Mouse (Mus musculus) forebrain, embryonic 15.5 days (tissue): ENCODE results near the gene Stac2. TPM values are rescaled to one million over a fixed set of nuclear protein-coding genes. Genes with fewer than 3 reads are reported as not detected.

ENCODE experiments used
- ATAC-seq: fragments of 200-750 bp; cut with Nextera tagmentation; replicated peaks from 2 replicates; pipeline ENCODE4 v1.8.0; 2017; ENCODE audit warnings: mild to moderate bottlenecking, moderate TSS enrichment, moderate library complexity
- H3K27ac ChIP-seq: fragments of 300-500 bp; sonication (generic); replicated peaks from 2 replicates; pipeline ENCODE4 v1.5.1; 2015; ENCODE audit warnings: mild to moderate bottlenecking, inconsistent platforms
- H3K27me3 ChIP-seq: fragments of 300-500 bp; sonication (generic); 2 replicates; pipeline ENCODE4 v1.6.1; 2015; ENCODE audit warnings: inconsistent platforms
- H3K36me3 ChIP-seq: fragments of 300-500 bp; sonication (generic); 2 replicates; pipeline ENCODE4 v1.6.1; 2015; ENCODE audit warnings: mild to moderate bottlenecking, inconsistent platforms
- H3K4me1 ChIP-seq: fragments of 300-500 bp; sonication (generic); 2 replicates; pipeline ENCODE4 v1.6.1; 2015; ENCODE audit warnings: inconsistent platforms
- H3K4me2 ChIP-seq: fragments of 300-500 bp; sonication (generic); replicated peaks from 2 replicates; pipeline ENCODE4 v1.6.1; 2015; ENCODE audit warnings: mild to moderate bottlenecking, inconsistent platforms
- H3K4me3 ChIP-seq: fragments of 300-500 bp; sonication (generic); 2 replicates; pipeline ENCODE4 v1.5.1; 2015; ENCODE audit warnings: mild to moderate bottlenecking, inconsistent platforms
- H3K9ac ChIP-seq: fragments of 300-500 bp; sonication (generic); replicated peaks from 2 replicates; pipeline ENCODE4 v1.6.1; 2015; ENCODE audit warnings: mild to moderate bottlenecking, inconsistent platforms
- H3K9me3 ChIP-seq: fragments of 300-500 bp; sonication (generic); 2 replicates; pipeline ENCODE4 v1.6.1; 2016; ENCODE audit warnings: inconsistent platforms
- WGBS: fragments of 180-500 bp; shearing (Covaris S2); methylation state at CpG from one replicate; pipeline ENCODE4 v1.1.7; 2015; ENCODE audit warnings: mixed read lengths; 5-methylcytosine and 5-hydroxymethylcytosine counted together
- polyA plus RNA-seq: library from polyadenylated mRNA; unstranded; fragments of >200 nt; fragmentation: Nextera tagmentation; extraction: Ambion mirVana; gene quantifications from 2 replicates; pipeline ENCODE4 v1.2.1, GENCODE M21; 2015

Gene Stac2
- polyA plus RNA-seq, 1 experiment from 2014 or later = 3.2 TPM

DNA sequence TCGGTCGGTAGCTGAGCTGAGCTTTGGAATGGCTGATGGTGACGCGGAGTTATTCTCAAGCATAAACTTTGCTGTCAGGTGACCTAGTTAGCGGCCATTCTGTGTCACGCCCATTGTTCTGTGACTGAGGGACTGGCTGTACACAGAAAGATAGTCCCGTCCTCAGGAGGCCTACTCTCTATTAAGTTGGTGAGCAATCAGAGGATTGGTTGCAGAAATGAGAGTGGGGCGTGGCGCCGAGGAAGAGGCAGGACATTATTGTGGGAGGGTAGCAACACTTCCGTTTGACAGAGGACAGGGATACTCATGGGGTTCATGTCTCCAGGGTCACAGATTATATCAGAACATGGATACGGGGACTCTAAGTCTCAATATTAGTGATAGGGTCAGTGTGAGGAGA is 12.9 kb upstream of the Stac2 start:
- H3K4me1 ChIP-seq = peaks cover 4% of the 10 kb centered on the region; the same call in 1 of the 2 replicates
- H3K36me3 ChIP-seq = no peaks in the 10 kb centered on the region
- no peaks in the 10 kb centered on the region for H3K9me3 ChIP-seq
- no peak overlapping the region for H3K4me2 ChIP-seq
- no peaks in the 10 kb centered on the region for H3K27me3 ChIP-seq
- 94% methylated on average over 12 of the region's 12 CpGs for WGBS
- no peak overlapping the region for H3K4me3 ChIP-seq
- no peak overlapping the region for H3K27ac ChIP-seq
- ATAC-seq = no peak
- H3K9ac ChIP-seq = no peak overlapping the region

DNA sequence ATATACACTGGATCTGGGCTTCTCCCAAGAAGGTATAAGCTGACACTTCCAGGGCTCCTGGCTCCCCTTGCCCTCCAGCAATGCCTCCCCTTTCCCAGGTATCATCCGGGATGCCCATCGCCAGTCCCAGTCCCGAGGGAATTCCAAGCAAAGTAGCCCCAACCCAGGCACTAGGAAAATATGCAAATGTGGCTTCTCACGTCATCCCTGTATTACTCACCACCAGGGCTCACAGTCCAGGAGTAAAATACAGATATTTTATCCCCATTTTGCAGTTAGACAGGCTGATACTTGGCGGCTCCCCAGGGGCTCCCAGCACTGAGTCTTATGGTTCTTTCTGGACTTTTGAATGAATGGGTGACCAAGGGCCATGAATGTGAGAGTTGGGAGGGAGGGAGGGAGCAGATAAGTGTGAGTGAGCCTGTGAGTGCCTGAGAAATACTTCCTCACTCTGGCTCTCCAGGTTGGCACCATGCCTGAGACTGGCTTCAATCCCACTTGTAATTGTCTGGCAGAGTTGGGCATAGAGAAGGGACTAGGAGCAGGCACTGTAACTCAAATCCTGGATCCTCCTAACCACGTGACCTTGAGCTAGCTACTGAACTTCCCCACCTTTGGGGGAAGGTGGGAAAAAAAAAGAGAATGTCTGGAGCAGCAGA is 8.8 kb upstream of the Stac2 start:
- no peak for ATAC-seq
- Histone ChIP-seq H3K36me3 (no peaks in the 10 kb centered on the region), H3K27ac (no peak overlapping the region), H3K4me3 (no peak overlapping the region), H3K9ac (no peak overlapping the region), H3K27me3 (no peaks in the 10 kb centered on the region), H3K9me3 (no peaks in the 10 kb centered on the region), H3K4me1 (peaks cover 12% of the 10 kb centered on the region; the same call in 1 of the 2 replicates), H3K4me2 (no peak overlapping the region)
- WGBS = 54% methylated on average over 6 of the region's 6 CpGs

DNA sequence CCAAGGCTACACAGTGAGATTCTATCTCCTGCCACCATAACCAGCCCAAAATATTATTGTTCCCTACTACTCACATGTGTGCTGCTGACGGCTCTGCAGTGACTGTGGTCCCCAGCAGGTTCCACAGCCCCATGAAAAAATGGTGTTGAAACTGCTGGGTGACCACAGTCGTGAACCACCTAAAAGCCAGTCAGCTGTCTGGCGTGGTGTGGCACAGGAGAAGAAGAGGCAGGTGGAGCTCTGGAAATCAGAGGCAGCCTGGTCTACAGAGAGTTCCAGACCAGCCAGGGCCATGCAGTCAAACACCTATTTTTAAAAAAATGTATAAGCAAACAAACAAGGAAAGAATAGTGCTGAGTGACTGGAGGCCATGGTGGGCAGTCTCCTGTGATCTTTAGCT is 8.2 kb upstream of the Stac2 start:
- 85% methylated on average over 3 of the region's 3 CpGs for WGBS
- H3K9ac ChIP-seq = no peak overlapping the region
- no peak for ATAC-seq

DNA sequence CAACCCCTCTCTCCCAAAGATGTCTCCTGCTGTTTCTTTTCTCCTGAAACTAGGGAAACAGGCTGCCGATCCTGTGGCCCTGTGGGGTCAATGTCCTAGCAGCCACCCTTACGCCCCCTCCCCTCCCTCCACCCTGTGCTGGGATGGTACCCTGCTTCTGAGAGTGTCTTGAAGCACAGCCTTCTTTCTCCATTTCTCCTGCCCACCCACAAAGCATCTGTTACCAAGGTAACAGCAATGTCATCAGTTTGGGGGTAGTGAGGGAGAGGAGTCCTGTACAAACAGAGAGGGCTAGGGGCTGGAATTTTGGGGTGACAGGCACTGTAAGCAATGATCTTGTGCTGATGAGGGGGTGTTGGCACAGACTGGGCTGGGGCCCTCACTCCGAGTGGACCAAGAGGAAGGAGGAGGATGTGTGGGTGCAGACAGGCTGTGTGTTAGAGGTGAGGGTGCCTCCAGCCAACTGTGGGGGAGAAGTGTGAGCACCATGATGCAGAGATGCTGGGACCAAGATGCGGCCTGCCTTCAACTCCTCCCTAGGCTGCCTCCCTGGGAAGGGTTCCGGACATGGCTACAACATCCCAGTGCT is 6.9 kb upstream of the Stac2 start:
- ATAC-seq = no peak
- no peaks in the 10 kb centered on the region for H3K9me3 ChIP-seq
- H3K27ac ChIP-seq = no peak overlapping the region
- H3K4me3 ChIP-seq = no peak overlapping the region
- H3K36me3 ChIP-seq = no peaks in the 10 kb centered on the region
- peaks cover 6% of the 10 kb centered on the region; the same call in 1 of the 2 replicates for H3K27me3 ChIP-seq
- no peak overlapping the region for H3K4me2 ChIP-seq
- peaks cover 12% of the 10 kb centered on the region; the same call in 1 of the 2 replicates for H3K4me1 ChIP-seq
- H3K9ac ChIP-seq = no peak overlapping the region
- WGBS = 76% methylated on average over 5 of the region's 5 CpGs

More for the DNA sequence above, 8.2 kb upstream of the Stac2 start:
- no peak overlapping the region for H3K4me2 ChIP-seq
- H3K4me3 ChIP-seq = no peak overlapping the region
- no peaks in the 10 kb centered on the region for H3K27me3 ChIP-seq
- H3K9me3 ChIP-seq = no peaks in the 10 kb centered on the region
- H3K27ac ChIP-seq = no peak overlapping the region
- no peaks in the 10 kb centered on the region for H3K36me3 ChIP-seq
- H3K4me1 ChIP-seq = peaks cover 12% of the 10 kb centered on the region; the same call in 1 of the 2 replicates

DNA sequence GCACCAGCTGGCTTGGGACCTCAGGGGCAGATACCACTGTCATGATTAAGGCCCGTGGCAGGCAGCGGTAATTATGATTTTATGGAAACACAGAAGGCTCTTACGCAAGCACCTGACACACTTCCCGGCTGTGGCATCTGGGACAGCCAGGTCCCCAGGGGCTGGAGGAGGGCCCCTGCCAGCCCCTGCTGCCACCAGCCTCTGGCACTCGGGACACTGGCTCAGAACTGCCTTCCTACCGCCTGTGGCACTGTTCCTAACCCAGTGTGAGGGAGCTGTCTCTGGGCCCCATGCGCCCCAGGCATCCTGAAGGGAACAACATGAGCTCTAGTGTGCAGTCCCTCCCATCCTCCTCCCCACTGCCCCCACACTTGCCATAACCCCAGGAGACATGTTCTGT is 6.4 kb upstream of the Stac2 start:
- 68% methylated on average over 7 of the region's 7 CpGs for WGBS
- no peaks in the 10 kb centered on the region for H3K9me3 ChIP-seq
- no peak overlapping the region for H3K4me3 ChIP-seq
- H3K9ac ChIP-seq = no peak overlapping the region
- no peak overlapping the region for H3K27ac ChIP-seq
- H3K4me2 ChIP-seq = no peak overlapping the region
- H3K36me3 ChIP-seq = no peaks in the 10 kb centered on the region
- no peak for ATAC-seq
- peaks cover 11% of the 10 kb centered on the region; the same call in 1 of the 2 replicates for H3K27me3 ChIP-seq
- peaks cover 12% of the 10 kb centered on the region; the same call in 1 of the 2 replicates for H3K4me1 ChIP-seq

DNA sequence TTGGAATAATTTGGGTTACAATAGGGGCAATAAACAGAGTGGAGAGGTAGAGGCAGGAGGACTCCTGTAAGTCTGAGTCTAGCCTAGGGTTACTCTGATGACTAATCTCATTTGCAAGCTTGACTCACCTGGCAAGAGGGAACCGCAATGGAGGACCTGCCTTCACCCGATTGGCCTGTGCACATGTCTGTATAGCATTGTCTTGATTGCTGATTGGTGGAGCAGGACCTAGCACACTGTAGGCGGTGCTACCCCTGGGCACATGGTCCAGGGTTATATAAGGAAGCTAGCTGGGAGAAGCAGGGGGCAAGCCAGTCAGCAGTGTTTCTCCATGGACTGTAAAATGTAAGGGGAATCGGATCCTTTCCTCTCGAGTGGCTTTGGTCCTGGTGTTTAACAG is 4.7 kb upstream of the Stac2 start:
- H3K27me3 ChIP-seq = peaks cover 11% of the 10 kb centered on the region; the same call in 1 of the 2 replicates
- no peak overlapping the region for H3K9ac ChIP-seq
- no peak overlapping the region for H3K4me3 ChIP-seq
- no peaks in the 10 kb centered on the region for H3K36me3 ChIP-seq
- H3K27ac ChIP-seq = no peak overlapping the region
- H3K4me2 ChIP-seq = no peak overlapping the region
- no peaks in the 10 kb centered on the region for H3K9me3 ChIP-seq
- ATAC-seq = no peak
- H3K4me1 ChIP-seq = peaks cover 18% of the 10 kb centered on the region
- 86% methylated on average over 5 of the region's 5 CpGs for WGBS

DNA sequence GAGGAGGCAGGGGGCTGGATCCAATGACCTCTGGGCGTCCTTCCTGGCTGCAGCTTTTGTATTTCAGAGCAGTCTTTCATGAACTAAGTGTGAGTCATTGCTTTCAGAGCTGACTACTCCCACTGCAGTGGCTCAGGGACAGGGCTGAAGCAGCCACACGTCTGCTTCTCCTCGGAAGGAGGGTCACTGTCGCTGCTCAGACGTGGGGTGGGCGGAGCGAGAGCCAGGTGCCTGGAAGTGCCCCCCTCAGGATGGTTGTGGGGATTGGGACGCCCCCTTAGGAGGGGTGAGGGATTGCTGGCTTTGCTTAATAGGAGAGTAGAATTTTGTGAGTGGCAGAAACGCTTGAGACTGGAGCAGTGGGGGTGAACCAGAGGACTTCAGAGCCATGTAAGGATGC is 4.2 kb upstream of the Stac2 start:
- H3K4me2 ChIP-seq = no peak overlapping the region
- no peak for ATAC-seq
- H3K4me3 ChIP-seq = no peak overlapping the region
- H3K4me1 ChIP-seq = peaks cover 24% of the 10 kb centered on the region
- no peaks in the 10 kb centered on the region for H3K9me3 ChIP-seq
- WGBS = 32% methylated on average over 9 of the region's 9 CpGs
- no peak overlapping the region for H3K27ac ChIP-seq
- H3K9ac ChIP-seq = no peak overlapping the region
- peaks cover 15% of the 10 kb centered on the region; the same call in 1 of the 2 replicates for H3K27me3 ChIP-seq
- H3K36me3 ChIP-seq = no peaks in the 10 kb centered on the region

DNA sequence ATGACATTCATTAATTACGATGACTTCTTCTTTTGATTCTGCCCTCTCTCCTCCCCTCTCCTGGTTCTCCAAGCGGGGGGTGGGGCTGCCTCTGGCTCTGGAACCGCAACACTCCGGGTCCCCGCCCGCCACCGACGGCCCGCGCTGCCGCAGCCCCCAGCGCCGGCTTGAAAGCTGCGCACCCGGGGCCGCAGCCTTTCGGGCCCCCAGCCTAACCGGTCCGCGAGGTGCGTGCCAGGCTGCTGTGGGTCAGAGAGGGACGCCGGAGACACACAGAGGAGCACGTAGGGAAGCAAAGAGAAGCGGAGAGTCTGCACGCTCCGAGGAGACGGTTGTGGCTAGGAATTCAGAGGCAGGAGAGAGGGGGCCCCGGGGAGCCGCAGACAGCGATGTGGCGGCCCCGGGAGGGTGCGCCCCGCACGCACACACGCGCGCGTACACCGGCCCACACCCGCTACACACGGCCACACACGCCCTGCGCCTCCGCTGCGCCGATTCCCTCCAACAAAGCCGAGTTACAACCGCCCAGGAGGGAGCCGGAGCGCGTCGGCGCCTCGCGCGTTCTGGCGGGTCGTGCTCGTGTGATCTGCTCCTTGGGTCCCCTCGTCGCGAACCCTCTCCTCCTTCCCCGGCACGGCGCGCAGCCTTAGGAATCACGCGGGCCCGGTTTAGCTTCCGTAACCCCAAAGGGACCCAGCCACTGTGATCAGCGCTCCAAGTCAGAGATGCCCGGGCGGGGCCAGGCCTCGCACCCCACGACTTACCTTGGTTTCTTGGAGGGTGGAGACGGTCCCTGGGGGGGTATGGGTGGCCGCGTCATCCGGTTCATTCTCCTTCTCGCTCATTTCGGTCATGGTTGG is 903 bp downstream of the Stac2 start:
- Histone ChIP-seq H3K9ac (peak overlapping the region; percentile 53), H3K4me3 (peak overlapping the region; percentile 50), H3K4me2 (peak overlapping the region; percentile 60), H3K27me3 (peaks cover 44% of the 10 kb centered on the region), H3K9me3 (no peaks in the 10 kb centered on the region), H3K4me1 (peaks cover 38% of the 10 kb centered on the region), H3K36me3 (no peaks in the 10 kb centered on the region), H3K27ac (peak overlapping the region; percentile 53)
- peak; percentile 33 for ATAC-seq
- under 1% methylated on average over 81 of the region's 83 CpGs for WGBS

DNA sequence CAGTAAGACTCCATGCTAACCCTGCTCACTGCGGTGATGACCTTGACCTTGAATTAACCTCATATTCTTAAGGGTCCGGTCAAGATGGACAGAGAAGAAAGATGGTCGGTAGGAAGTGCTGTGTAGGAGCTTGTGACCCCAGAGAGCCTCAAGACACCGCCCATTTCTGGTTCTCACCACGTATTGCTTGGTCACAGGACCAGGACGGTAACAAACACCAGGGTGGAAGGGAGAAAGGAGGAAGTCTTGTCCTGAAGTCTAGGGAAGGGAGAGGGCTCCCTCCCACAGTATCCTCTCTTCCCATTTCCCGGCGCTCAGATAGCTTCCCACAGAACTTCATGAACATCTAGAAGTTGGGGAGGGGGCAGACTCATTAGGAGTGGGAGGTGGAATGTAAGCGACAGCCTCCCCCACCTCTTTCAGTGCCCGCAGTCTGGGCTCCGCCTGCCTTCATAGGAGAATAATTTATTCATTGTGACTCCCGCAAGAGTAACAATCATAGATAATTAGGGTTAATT is 1.6 kb downstream of the Stac2 start:
- Histone ChIP-seq H3K36me3 (no peaks in the 10 kb centered on the region), H3K4me2 (peak overlapping the region; percentile 60), H3K4me3 (peak overlapping the region; percentile 50), H3K27me3 (peaks cover 44% of the 10 kb centered on the region), H3K9ac (no peak overlapping the region), H3K9me3 (no peaks in the 10 kb centered on the region), H3K27ac (no peak overlapping the region), H3K4me1 (peaks cover 40% of the 10 kb centered on the region)
- WGBS = 7% methylated on average over 12 of the region's 12 CpGs
- peak; percentile 26; the same call in 1 of the 2 replicates for ATAC-seq

DNA sequence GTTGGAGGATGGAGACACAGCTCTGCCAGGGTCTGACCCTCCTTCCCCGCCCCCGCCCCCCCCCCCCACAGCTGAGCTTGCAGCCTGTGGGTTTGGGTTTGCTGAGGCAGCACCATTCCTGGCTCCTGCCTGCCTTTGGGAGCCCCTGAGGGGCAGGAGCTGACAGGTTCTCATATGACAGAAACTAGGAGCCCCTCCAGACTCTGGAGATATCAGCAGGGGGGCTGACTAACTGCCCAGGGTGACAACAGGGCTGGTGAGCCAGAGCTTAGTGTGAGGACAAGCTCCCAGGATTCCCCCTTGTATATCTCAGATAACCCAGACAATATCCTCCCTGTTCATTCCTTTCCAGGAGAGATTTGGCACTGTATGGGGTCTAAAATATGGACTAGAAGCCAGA is 2.3 kb downstream of the Stac2 start:
- no peak overlapping the region for H3K9ac ChIP-seq
- no peak overlapping the region for H3K27ac ChIP-seq
- no peak overlapping the region for H3K4me3 ChIP-seq
- no peak overlapping the region for H3K4me2 ChIP-seq
- ATAC-seq = no peak
- H3K27me3 ChIP-seq = peaks cover 44% of the 10 kb centered on the region
- H3K36me3 ChIP-seq = no peaks in the 10 kb centered on the region
- H3K9me3 ChIP-seq = no peaks in the 10 kb centered on the region
- H3K4me1 ChIP-seq = peaks cover 40% of the 10 kb centered on the region
- 17% methylated on average over 2 of the region's 2 CpGs for WGBS

DNA sequence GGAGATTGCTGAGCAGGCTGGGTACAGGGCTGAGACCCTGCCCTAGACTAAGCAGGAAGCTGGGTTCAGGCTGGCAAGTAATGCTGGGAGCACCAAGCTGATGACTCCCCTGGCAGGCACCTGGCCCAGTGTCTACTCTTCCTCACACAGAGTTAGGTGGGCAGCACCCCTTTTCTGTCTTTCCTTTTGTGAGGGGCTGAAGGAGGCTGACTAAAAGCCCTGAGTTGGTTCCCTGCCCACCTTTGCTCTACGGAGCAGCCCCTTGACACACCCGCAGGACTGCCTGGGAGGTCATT is 2.8 kb downstream of the Stac2 start:
- Histone ChIP-seq H3K4me2 (no peak overlapping the region), H3K4me1 (peaks cover 40% of the 10 kb centered on the region), H3K9ac (no peak overlapping the region), H3K36me3 (no peaks in the 10 kb centered on the region), H3K9me3 (no peaks in the 10 kb centered on the region), H3K27ac (no peak overlapping the region), H3K4me3 (no peak overlapping the region), H3K27me3 (peaks cover 40% of the 10 kb centered on the region)
- WGBS = 0% methylated on average over 2 of the region's 2 CpGs
- ATAC-seq = no peak
